Mouse (Mus musculus): ENCODE data around the gene Vkorc1l1. TPM values are rescaled to one million over a fixed set of nuclear protein-coding genes. Genes with fewer than 3 reads are reported as not detected.

Vkorc1l1 gene
- polyA plus RNA-seq, 1 experiment from 2014 or later, result 41.3 TPM

DNA sequence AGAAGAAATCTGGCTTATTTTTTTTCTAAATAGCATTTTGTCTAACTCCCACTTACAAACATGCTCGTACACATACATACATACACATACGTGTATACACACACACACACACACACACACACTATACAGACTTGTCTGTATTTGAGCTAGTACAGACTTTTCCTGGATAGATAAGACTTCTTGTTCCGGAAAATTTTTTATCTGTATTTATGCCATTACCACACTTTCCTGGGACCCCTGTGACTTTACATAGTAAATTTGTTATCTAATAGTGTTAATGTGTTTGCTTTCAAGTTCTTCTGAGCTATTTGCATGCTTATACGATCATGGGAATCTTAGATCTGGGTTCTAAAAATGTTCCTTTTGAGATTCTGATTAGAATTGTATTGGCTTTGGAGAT is 10.4 kb downstream of the Vkorc1l1 start:
- no peaks in the 10 kb centered on the region for H3K4me1 ChIP-seq (ENCODE audit: control insufficient read depth, insufficient read depth, low read length)
- no peak overlapping the region for H3K9ac ChIP-seq (replicated peaks; ENCODE audit: low read length)
- H3K36me3 ChIP-seq (replicated peaks; ENCODE audit: control insufficient read depth, insufficient read depth, low read depth, low read length), result no peaks in the 10 kb centered on the region
- no peak overlapping the region for H3K4me2 ChIP-seq (ENCODE audit: low read depth, low read length)
- no peaks in the 10 kb centered on the region for H3K9me3 ChIP-seq (replicated peaks; ENCODE audit: control insufficient read depth, low read length)
- no peak for ATAC-seq (replicated peaks; ENCODE audit: insufficient number of reproducible peaks, low FRiP score, low TSS enrichment, low read depth)
- H3K27ac ChIP-seq (replicated peaks; ENCODE audit: low read depth, low read length), result no peak overlapping the region
- H3K27me3 ChIP-seq (ENCODE audit: control insufficient read depth, insufficient read depth, low read length), result no peaks in the 10 kb centered on the region
- WGBS, result 97% methylated on average over 4 of the region's 4 CpGs
- no peak for DNase-seq (ENCODE audit: low spot score)
- H3K4me3 ChIP-seq (ENCODE audit: low read depth, low read length), result no peak overlapping the region

DNA sequence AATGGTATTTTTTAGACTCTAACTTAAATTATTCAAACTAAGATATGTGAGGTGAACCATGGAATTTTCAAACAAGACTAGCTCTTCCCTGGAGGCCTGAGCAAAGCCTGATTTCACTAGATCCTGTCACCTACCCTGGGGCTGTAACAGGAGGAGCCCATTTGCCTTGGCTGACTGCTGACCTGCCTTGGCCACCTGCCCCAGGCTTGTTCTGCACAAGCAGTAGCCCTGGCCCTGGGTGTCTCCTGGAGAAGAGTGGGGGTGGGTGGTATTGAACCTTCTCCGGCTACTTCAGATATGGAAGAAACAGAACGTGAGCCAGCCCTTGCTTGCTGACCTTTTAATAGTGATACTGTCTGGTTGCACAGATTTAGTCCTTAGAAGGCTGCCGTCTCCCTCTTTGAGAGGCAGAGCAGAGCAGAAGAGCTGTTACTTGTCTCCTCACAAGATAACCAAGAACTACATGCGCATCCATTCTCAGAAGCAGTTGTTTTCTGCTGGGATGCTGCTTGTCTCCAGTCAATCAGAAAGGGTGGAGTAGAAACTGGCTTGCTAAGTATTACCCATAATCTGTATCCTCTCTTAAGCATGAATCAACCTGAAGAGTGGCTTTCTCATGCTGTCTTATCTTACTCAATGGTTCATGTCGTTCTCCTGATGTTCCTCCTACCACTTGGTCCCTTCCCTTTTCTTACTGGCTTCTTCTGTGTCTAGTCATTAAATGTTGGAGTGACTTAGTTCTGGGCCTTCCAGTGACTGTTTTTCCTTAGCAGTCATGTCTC is 12.9 kb downstream of the Vkorc1l1 start:
- Histone ChIP-seq H3K27ac (replicated peaks; ENCODE audit: low read depth, low read length) (no peak overlapping the region), H3K27me3 (ENCODE audit: control insufficient read depth, insufficient read depth, low read length) (no peaks in the 10 kb centered on the region), H3K36me3 (replicated peaks; ENCODE audit: control insufficient read depth, insufficient read depth, low read depth, low read length) (no peaks in the 10 kb centered on the region), H3K4me2 (ENCODE audit: low read depth, low read length) (no peak overlapping the region), H3K9me3 (replicated peaks; ENCODE audit: control insufficient read depth, low read length) (no peaks in the 10 kb centered on the region), H3K9ac (replicated peaks; ENCODE audit: low read length) (no peak overlapping the region), H3K4me1 (ENCODE audit: control insufficient read depth, insufficient read depth, low read length) (no peaks in the 10 kb centered on the region), H3K4me3 (ENCODE audit: low read depth, low read length) (no peak overlapping the region)
- ATAC-seq (replicated peaks; ENCODE audit: insufficient number of reproducible peaks, low FRiP score, low TSS enrichment, low read depth) (no peak), DNase-seq (ENCODE audit: low spot score) (no peak)
- WGBS, result 88% methylated on average over 5 of the region's 5 CpGs

DNA sequence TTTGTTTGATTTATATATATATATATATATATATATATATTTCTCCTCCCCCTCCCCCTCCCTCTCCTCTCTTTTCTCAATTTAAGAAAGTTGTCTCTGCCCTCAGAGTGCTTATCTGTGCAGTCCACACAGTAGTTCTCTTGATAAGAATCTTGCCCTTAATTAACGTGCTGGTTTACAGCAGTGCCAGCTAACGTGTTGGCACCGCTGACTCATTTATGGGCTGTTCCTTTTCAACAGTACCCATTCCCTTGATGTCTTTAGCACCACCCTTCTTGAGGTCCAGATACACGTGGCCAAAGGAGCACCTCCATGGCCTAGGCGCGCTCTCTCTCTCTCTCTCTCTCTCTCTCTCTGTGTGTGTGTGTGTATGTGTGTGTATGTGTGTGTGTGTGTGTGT is 14.0 kb downstream of the Vkorc1l1 start:
- no peak for ATAC-seq (replicated peaks; ENCODE audit: insufficient number of reproducible peaks, low FRiP score, low TSS enrichment, low read depth)

GRCm38 (mm10) chr5:129963224-129963623 is 21.5 kb downstream of the Vkorc1l1 start:
- Histone ChIP-seq H3K36me3 (replicated peaks; ENCODE audit: control insufficient read depth, insufficient read depth, low read depth, low read length) (no peaks in the 10 kb centered on the region), H3K9ac (replicated peaks; ENCODE audit: low read length) (no peak overlapping the region), H3K4me1 (ENCODE audit: control insufficient read depth, insufficient read depth, low read length) (no peaks in the 10 kb centered on the region), H3K4me2 (ENCODE audit: low read depth, low read length) (no peak overlapping the region), H3K9me3 (replicated peaks; ENCODE audit: control insufficient read depth, low read length) (no peaks in the 10 kb centered on the region), H3K4me3 (ENCODE audit: low read depth, low read length) (no peak overlapping the region), H3K27ac (replicated peaks; ENCODE audit: low read depth, low read length) (no peak overlapping the region), H3K27me3 (ENCODE audit: control insufficient read depth, insufficient read depth, low read length) (no peaks in the 10 kb centered on the region)
- no peak for ATAC-seq (replicated peaks; ENCODE audit: insufficient number of reproducible peaks, low FRiP score, low TSS enrichment, low read depth)
- no peak for DNase-seq (ENCODE audit: low spot score)
- 69% methylated on average over 4 of the region's 4 CpGs for WGBS

More for the DNA sequence above, 14.0 kb downstream of the Vkorc1l1 start:
- WGBS, result 94% methylated on average over 6 of the region's 6 CpGs
- no peak overlapping the region for H3K4me2 ChIP-seq (ENCODE audit: low read depth, low read length)
- H3K36me3 ChIP-seq (replicated peaks; ENCODE audit: control insufficient read depth, insufficient read depth, low read depth, low read length), result no peaks in the 10 kb centered on the region
- H3K4me3 ChIP-seq (ENCODE audit: low read depth, low read length), result no peak overlapping the region
- H3K9ac ChIP-seq (replicated peaks; ENCODE audit: low read length), result no peak overlapping the region
- no peak overlapping the region for H3K27ac ChIP-seq (replicated peaks; ENCODE audit: low read depth, low read length)
- no peaks in the 10 kb centered on the region for H3K9me3 ChIP-seq (replicated peaks; ENCODE audit: control insufficient read depth, low read length)
- no peaks in the 10 kb centered on the region for H3K27me3 ChIP-seq (ENCODE audit: control insufficient read depth, insufficient read depth, low read length)
- no peak for DNase-seq (ENCODE audit: low spot score)
- no peaks in the 10 kb centered on the region for H3K4me1 ChIP-seq (ENCODE audit: control insufficient read depth, insufficient read depth, low read length)

GRCm38 (mm10) chr5:129966448-129966847 is 24.7 kb downstream of the Vkorc1l1 start:
- no peaks in the 10 kb centered on the region for H3K4me1 ChIP-seq (ENCODE audit: control insufficient read depth, insufficient read depth, low read length)
- no peaks in the 10 kb centered on the region for H3K36me3 ChIP-seq (replicated peaks; ENCODE audit: control insufficient read depth, insufficient read depth, low read depth, low read length)
- DNase-seq (ENCODE audit: low spot score) (no peak), ATAC-seq (replicated peaks; ENCODE audit: insufficient number of reproducible peaks, low FRiP score, low TSS enrichment, low read depth) (no peak)
- H3K9ac ChIP-seq (replicated peaks; ENCODE audit: low read length), result no peak overlapping the region
- WGBS, result 83% methylated on average over 3 of the region's 3 CpGs
- H3K4me3 ChIP-seq (ENCODE audit: low read depth, low read length), result no peak overlapping the region
- H3K4me2 ChIP-seq (ENCODE audit: low read depth, low read length), result no peak overlapping the region
- no peaks in the 10 kb centered on the region for H3K27me3 ChIP-seq (ENCODE audit: control insufficient read depth, insufficient read depth, low read length)
- H3K9me3 ChIP-seq (replicated peaks; ENCODE audit: control insufficient read depth, low read length), result no peaks in the 10 kb centered on the region
- no peak overlapping the region for H3K27ac ChIP-seq (replicated peaks; ENCODE audit: low read depth, low read length)

GRCm38 (mm10) chr5:129968417-129968816 is 26.6 kb downstream of the Vkorc1l1 start:
- no peak overlapping the region for H3K27ac ChIP-seq (replicated peaks; ENCODE audit: low read depth, low read length)
- H3K27me3 ChIP-seq (ENCODE audit: control insufficient read depth, insufficient read depth, low read length), result no peaks in the 10 kb centered on the region
- no peak overlapping the region for H3K4me3 ChIP-seq (ENCODE audit: low read depth, low read length)
- no peaks in the 10 kb centered on the region for H3K36me3 ChIP-seq (replicated peaks; ENCODE audit: control insufficient read depth, insufficient read depth, low read depth, low read length)
- no peak overlapping the region for H3K4me2 ChIP-seq (ENCODE audit: low read depth, low read length)
- ATAC-seq (replicated peaks; ENCODE audit: insufficient number of reproducible peaks, low FRiP score, low TSS enrichment, low read depth) (no peak), DNase-seq (ENCODE audit: low spot score) (no peak)
- no peaks in the 10 kb centered on the region for H3K4me1 ChIP-seq (ENCODE audit: control insufficient read depth, insufficient read depth, low read length)
- no peaks in the 10 kb centered on the region for H3K9me3 ChIP-seq (replicated peaks; ENCODE audit: control insufficient read depth, low read length)
- H3K9ac ChIP-seq (replicated peaks; ENCODE audit: low read length), result no peak overlapping the region
- whole genome bisulfite sequencing, result 84% methylated on average over 7 of the region's 7 CpGs

GRCm38 (mm10) chr5:129971491-129971890 is 29.7 kb downstream of the Vkorc1l1 start:
- DNase-seq (ENCODE audit: low spot score) (no peak), ATAC-seq (replicated peaks; ENCODE audit: insufficient number of reproducible peaks, low FRiP score, low TSS enrichment, low read depth) (no peak)
- 91% methylated on average over 4 of the region's 4 CpGs for WGBS

GRCm38 (mm10) chr5:129974354-129974753 is 32.6 kb downstream of the Vkorc1l1 start:
- H3K4me2 ChIP-seq (ENCODE audit: low read depth, low read length), result no peak overlapping the region
- ATAC-seq (replicated peaks; ENCODE audit: insufficient number of reproducible peaks, low FRiP score, low TSS enrichment, low read depth) (no peak), DNase-seq (ENCODE audit: low spot score) (no peak)
- H3K36me3 ChIP-seq (replicated peaks; ENCODE audit: control insufficient read depth, insufficient read depth, low read depth, low read length), result no peaks in the 10 kb centered on the region
- H3K9ac ChIP-seq (replicated peaks; ENCODE audit: low read length), result no peak overlapping the region
- H3K27ac ChIP-seq (replicated peaks; ENCODE audit: low read depth, low read length), result no peak overlapping the region
- no peaks in the 10 kb centered on the region for H3K27me3 ChIP-seq (ENCODE audit: control insufficient read depth, insufficient read depth, low read length)
- H3K9me3 ChIP-seq (replicated peaks; ENCODE audit: control insufficient read depth, low read length), result no peaks in the 10 kb centered on the region
- 85% methylated on average over 4 of the region's 4 CpGs for WGBS
- H3K4me3 ChIP-seq (ENCODE audit: low read depth, low read length), result no peak overlapping the region
- no peaks in the 10 kb centered on the region for H3K4me1 ChIP-seq (ENCODE audit: control insufficient read depth, insufficient read depth, low read length)

More at GRCm38 (mm10) chr5:129971491-129971890, 29.7 kb downstream of the Vkorc1l1 start:
- Histone ChIP-seq H3K9ac (replicated peaks; ENCODE audit: low read length) (no peak overlapping the region), H3K4me3 (ENCODE audit: low read depth, low read length) (no peak overlapping the region), H3K4me1 (ENCODE audit: control insufficient read depth, insufficient read depth, low read length) (no peaks in the 10 kb centered on the region), H3K27ac (replicated peaks; ENCODE audit: low read depth, low read length) (no peak overlapping the region), H3K36me3 (replicated peaks; ENCODE audit: control insufficient read depth, insufficient read depth, low read depth, low read length) (no peaks in the 10 kb centered on the region), H3K27me3 (ENCODE audit: control insufficient read depth, insufficient read depth, low read length) (no peaks in the 10 kb centered on the region), H3K4me2 (ENCODE audit: low read depth, low read length) (no peak overlapping the region), H3K9me3 (replicated peaks; ENCODE audit: control insufficient read depth, low read length) (no peaks in the 10 kb centered on the region)
